Mouse (Mus musculus): ENCODE measurements around the gene Myh7.

- TF ChIP-seq CTCF (IDR thresholded peaks at IDR 0.05) (no peak), EP300 (IDR thresholded peaks at IDR 0.05) (no peak)
Observed at GRCm38 (mm10) chr14:54941024-54941978, 53.1 kb downstream of the Myh7 start.
